Mouse (Mus musculus) hindbrain, embryonic 16.5 days (tissue): ENCODE measurements at regions not wholly inside any gene's neighbourhood (a gene's known extent, or its start where the extent isn't known, plus 50 kb on each side); places are given as distances from the start of the nearest gene placed in this dataset.
"Not testable (repeated sequence)": the region's sequence is repeated elsewhere in the genome, so short reads cannot be mapped to it uniquely, and the experiment has no call there.

Source experiments
- ATAC-seq: fragments of 200-750 bp; cut with Nextera tagmentation; 2 replicates; pipeline ENCODE4 v1.8.0; 2017; ENCODE audit warnings: moderate TSS enrichment, moderate library complexity
- H3K27ac ChIP-seq: fragments of 300-500 bp; sonication (generic); 2 replicates; pipeline ENCODE4 v1.5.1; 2014; ENCODE audit warnings: low read depth, mild to moderate bottlenecking, control low read depth, low read length, moderate library complexity
- H3K27me3 ChIP-seq: fragments of 300-500 bp; sonication (generic); replicated peaks from 2 replicates; pipeline ENCODE4 v1.6.1; 2014; ENCODE audit warnings: low read length; ENCODE audit not compliant: control insufficient read depth, insufficient read depth
- H3K36me3 ChIP-seq: fragments of 300-500 bp; sonication (generic); 2 replicates; pipeline ENCODE4 v1.6.1; 2014; ENCODE audit warnings: mild to moderate bottlenecking, low read length, moderate library complexity, mixed read lengths; ENCODE audit not compliant: control insufficient read depth, insufficient read depth
- H3K4me1 ChIP-seq: fragments of 300-500 bp; sonication (generic); 2 replicates; pipeline ENCODE4 v1.6.1; 2014; ENCODE audit warnings: low read depth, low read length; ENCODE audit not compliant: control insufficient read depth, insufficient read depth
- H3K4me2 ChIP-seq: fragments of 300-500 bp; sonication (generic); 2 replicates; pipeline ENCODE4 v1.6.1; 2014; ENCODE audit warnings: mild to moderate bottlenecking, low read length, control low read depth, moderate library complexity
- H3K4me3 ChIP-seq: fragments of 300-500 bp; sonication (generic); 2 replicates; pipeline ENCODE4 v1.5.1; 2014; ENCODE audit warnings: mild to moderate bottlenecking, low read length, control low read depth, moderate library complexity
- H3K9ac ChIP-seq: fragments of 300-500 bp; sonication (generic); 2 replicates; pipeline ENCODE4 v1.6.1; 2014; ENCODE audit warnings: low read depth, mild to moderate bottlenecking, control low read depth, low read length, moderate library complexity
- H3K9me3 ChIP-seq: fragments of 300-500 bp; sonication (generic); 2 replicates; pipeline ENCODE4 v1.6.1; 2014; ENCODE audit warnings: mild to moderate bottlenecking, low read length, moderate library complexity; ENCODE audit not compliant: control insufficient read depth
- WGBS: fragments of 180-500 bp; shearing (Covaris S2); extraction: QIAGEN DNeasy Blood & Tissue Kit; methylation state at CpG from one replicate; pipeline ENCODE4 v1.1.7; 2014; 5-methylcytosine and 5-hydroxymethylcytosine counted together

DNA sequence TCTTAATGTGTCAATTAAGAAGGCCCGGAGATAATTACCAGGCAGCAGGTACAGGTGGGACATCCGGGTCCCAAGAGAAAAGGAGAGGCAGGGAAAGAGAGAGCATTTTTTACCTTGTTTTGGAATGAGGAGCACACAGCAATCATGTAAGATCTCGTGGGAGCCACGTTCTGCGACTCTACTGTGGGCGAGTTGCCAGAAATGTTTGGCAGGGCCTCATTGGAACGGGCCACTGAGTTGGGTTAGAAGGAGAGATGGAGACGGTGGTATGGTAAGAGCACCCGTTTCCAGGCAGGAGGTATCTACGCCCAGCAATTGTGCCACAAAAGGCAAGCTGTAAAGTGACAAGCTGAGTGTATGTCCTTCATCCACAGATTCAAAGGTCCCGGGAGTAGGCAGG is 579.6 kb downstream of the Brinp3 start:
- no peaks in the 10 kb centered on the region for H3K36me3 ChIP-seq
- H3K4me2 ChIP-seq = no peak overlapping the region
- no peak overlapping the region for H3K9ac ChIP-seq
- H3K27me3 ChIP-seq = no peaks in the 10 kb centered on the region
- 82% methylated on average over 11 of the region's 11 CpGs for WGBS
- no peak overlapping the region for H3K4me3 ChIP-seq
- no peaks in the 10 kb centered on the region for H3K4me1 ChIP-seq
- no peak overlapping the region for H3K27ac ChIP-seq
- no peak for ATAC-seq
- H3K9me3 ChIP-seq = 0 out of 2 replicates have a peak, but pooled peaks cover 2% of the 10 kb centered on the region

DNA sequence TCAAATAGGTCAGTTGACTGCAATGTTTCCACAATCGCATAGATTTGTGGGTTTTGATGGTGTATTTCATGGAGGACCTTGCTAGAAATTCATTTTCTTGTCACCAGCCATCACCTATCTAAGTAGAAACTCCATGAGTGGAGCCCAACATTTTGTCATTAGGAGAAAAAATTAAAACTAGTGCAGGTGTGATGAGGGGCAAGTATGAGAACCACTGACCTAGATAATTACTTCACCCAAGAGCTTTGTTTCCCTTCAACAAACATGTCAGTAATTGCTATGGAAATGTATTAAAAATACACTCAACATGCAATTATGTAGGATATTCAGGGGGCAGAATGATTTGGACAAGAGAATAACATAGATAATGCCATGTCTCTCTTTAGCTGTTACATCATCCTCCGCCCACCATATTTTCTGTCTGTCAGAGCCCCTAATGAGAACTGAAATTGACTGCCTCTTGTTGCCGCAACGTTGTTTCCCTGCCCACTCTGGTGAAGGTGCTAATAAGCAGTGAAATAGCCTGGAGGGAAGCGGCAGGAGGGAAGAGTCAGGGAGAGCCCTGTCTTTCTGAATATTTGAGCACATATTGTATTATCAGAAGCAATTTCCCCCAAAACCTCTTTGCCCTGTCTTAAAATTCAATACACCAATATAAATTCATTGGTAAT is 589.7 kb downstream of the Brinp3 start:
- ATAC-seq = no peak
- H3K9me3 ChIP-seq = no peaks in the 10 kb centered on the region
- no peaks in the 10 kb centered on the region for H3K27me3 ChIP-seq
- H3K36me3 ChIP-seq = no peaks in the 10 kb centered on the region
- H3K4me3 ChIP-seq = no peak overlapping the region
- 61% methylated on average over 5 of the region's 5 CpGs for WGBS
- H3K27ac ChIP-seq = no peak overlapping the region
- H3K4me1 ChIP-seq = no peaks in the 10 kb centered on the region
- no peak overlapping the region for H3K9ac ChIP-seq
- H3K4me2 ChIP-seq = no peak overlapping the region

DNA sequence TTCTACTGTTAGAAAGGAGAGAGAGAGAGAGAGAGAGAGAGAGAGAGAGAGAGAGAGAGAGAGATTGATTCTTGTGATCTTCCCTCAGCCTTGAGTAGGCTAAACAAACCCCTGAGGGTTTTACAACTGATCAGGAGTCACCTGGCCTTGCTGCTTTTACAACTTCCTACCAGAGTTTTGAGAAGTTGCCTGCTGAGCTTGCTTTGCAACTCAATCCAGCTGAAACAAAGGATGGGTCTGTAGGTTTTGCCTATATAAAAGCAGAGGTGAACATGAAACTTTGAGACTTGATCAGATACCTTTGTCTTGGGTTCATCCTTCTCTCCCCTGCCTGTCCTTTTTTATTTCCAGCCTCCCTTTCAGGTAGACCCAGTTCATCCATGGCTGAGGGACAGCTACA is 631.0 kb downstream of the Brinp3 start:
- no peak overlapping the region for H3K4me3 ChIP-seq
- no peak overlapping the region for H3K27ac ChIP-seq
- no peaks in the 10 kb centered on the region for H3K36me3 ChIP-seq
- ATAC-seq = no peak
- H3K9ac ChIP-seq = no peak overlapping the region
- H3K4me2 ChIP-seq = no peak overlapping the region
- no peaks in the 10 kb centered on the region for H3K27me3 ChIP-seq
- no peaks in the 10 kb centered on the region for H3K9me3 ChIP-seq
- no peaks in the 10 kb centered on the region for H3K4me1 ChIP-seq

DNA sequence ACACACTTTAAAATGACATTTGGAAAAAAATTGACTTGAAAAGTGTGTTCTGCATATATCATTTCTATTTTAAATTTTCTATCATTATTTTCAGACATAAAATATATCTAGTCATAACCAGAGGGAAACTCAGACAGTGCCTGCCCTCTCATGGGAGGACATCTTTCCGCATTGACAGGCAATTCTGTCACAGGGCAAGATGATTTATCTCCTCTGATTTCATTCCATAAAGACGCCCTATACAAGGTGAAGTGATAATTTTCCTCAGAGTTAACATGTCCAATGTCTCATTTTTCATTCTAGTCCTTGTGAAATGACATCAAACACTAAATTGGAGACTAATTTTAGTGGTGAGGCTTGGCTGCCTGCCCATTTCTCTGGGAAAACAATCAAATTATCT is 643.6 kb downstream of the Brinp3 start:
- 43% methylated on average over 2 of the region's 2 CpGs for WGBS
- H3K27me3 ChIP-seq = no peaks in the 10 kb centered on the region
- H3K4me1 ChIP-seq = no peaks in the 10 kb centered on the region
- H3K4me3 ChIP-seq = no peak overlapping the region
- H3K9ac ChIP-seq = no peak overlapping the region
- no peaks in the 10 kb centered on the region for H3K9me3 ChIP-seq
- no peak overlapping the region for H3K27ac ChIP-seq
- no peak overlapping the region for H3K4me2 ChIP-seq
- H3K36me3 ChIP-seq = no peaks in the 10 kb centered on the region
- ATAC-seq = peak; percentile 48; the same call in 1 of the 2 replicates

DNA sequence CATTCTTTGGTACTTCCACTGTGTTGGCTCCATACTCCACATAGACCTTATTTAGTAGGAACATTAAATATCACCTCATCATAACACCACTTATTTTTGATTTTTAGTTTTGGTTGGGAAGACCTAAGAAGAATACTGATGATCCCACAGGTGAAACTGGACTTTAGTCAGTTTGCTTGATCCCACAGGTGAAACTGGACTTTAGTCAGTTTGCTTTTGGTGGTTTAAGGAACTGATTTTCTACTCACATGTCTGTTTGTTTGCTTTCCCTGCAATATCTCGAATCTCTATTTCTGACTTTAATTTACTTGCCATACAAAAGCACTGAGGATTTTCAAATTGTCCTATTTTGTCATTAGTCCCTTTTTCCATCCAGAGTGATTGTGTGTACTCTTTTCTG is 680.8 kb downstream of the Brinp3 start:
- H3K9me3 ChIP-seq = 0 out of 2 replicates have a peak, but pooled peaks cover under 1% of the 10 kb centered on the region
- no peak for ATAC-seq
- H3K4me1 ChIP-seq = no peaks in the 10 kb centered on the region
- H3K4me2 ChIP-seq = no peak overlapping the region
- H3K36me3 ChIP-seq = no peaks in the 10 kb centered on the region
- H3K4me3 ChIP-seq = no peak overlapping the region
- no peak overlapping the region for H3K9ac ChIP-seq
- H3K27ac ChIP-seq = no peak overlapping the region
- 81% methylated on average over 1 of the region's 1 CpGs for WGBS
- no peaks in the 10 kb centered on the region for H3K27me3 ChIP-seq

DNA sequence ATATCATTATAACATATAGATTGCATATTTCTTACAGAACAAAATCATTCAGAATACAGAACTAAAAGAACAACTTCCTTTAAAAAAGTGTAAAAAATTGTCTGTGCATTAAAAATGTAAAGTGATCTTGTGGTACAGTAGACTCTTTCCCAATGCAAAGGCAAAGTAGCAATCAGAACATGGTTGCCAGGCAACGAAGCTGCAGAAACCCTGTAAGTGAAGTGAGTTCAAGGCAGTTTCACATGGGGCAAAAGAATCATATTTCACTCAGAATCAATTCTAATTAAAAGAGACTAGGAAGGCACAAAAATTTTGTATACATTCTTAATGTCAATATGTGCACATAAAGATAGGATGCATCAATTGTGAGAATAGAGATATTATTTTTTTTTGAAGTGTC is 692.2 kb downstream of the Brinp3 start:
- 0 out of 2 replicates have a peak, but pooled peaks have one; percentile 65 for ATAC-seq
- 66% methylated on average over 1 of the region's 1 CpGs for WGBS
- Histone ChIP-seq H3K9me3 (no peaks in the 10 kb centered on the region), H3K4me2 (no peak overlapping the region), H3K9ac (no peak overlapping the region), H3K4me1 (no peaks in the 10 kb centered on the region), H3K36me3 (no peaks in the 10 kb centered on the region), H3K4me3 (no peak overlapping the region), H3K27me3 (no peaks in the 10 kb centered on the region), H3K27ac (no peak overlapping the region)

DNA sequence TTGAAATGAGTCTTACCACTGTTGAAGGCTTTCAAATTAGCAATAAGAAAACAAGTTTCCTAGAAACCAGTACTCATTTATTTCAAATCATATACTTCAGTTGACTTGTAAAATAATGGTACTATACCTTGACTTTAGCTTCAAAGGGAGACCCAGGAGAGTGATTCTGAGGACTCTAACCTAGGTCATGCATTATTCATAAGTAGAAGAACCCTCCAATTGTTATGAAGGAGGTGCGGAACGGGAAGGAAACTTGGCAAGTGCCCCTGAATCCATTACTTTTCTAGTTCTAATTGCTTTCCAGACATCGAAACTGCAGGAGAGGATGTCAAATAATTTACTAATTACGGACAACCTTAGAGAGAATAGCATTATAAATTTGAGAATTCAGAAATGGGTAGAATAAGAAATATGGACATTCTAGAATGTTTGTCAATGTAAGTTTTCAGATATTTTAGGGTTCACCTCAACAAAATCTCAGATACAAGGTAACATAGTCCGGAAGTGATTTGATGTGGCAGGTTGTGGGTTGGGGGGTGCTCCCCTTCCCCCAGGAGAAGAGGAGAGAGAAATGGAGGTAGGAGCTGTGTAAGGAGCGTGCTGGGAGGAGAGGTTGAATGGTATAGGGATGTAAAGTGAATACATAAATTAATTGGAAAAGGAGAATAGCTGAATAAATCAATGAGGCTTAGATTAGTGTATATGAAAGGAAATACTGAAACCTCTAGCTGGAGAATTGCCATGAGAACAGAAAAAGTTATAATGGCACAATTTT is 692.9 kb downstream of the Brinp3 start:
- Histone ChIP-seq H3K27me3 (no peaks in the 10 kb centered on the region), H3K9me3 (no peaks in the 10 kb centered on the region), H3K4me2 (no peak overlapping the region), H3K36me3 (no peaks in the 10 kb centered on the region), H3K27ac (no peak overlapping the region), H3K9ac (no peak overlapping the region), H3K4me1 (no peaks in the 10 kb centered on the region), H3K4me3 (no peak overlapping the region)
- WGBS = 45% methylated on average over 6 of the region's 6 CpGs
- no peak for ATAC-seq

DNA sequence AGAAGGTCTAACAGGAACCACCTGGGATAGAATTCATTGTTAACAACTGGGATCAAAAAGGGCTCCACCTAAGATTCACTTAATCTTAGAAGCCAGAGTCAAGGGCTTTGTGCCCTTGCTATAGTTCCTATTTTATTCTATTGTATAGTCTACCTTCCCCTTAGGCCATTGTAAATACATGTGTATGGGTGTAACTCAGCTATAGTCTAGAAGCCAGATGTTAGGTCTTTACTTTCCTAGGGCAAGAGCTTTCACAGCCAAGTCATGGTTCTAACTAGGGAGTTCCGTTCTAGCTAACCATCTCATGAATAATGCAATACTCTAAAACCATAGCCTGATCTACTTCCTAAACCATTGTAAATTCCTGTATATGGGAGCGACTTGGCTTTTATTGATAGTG is 705.4 kb downstream of the Brinp3 start:
- ATAC-seq = not testable (repeated sequence)

DNA sequence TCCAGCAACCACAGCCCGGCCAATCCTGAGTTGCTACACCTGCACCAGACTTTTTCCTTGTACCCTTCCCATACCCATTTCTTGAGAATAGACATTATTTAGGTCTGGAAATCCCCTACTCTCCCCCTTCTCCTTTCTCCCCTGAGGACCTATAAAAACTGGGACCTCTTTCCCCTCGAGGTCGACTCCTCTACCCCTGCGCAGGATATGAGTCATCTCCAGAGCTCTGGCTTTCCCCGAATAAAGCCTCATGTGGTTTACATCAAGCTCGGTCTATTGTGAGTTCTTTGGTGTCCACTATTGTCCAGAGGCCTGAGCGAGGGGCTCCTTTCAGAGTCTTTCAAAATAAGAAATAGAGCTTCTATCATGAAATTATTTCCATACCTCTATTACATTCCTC is 720.3 kb downstream of the Brinp3 start:
- H3K4me1 ChIP-seq, H3K4me2 ChIP-seq, ATAC-seq, H3K36me3 ChIP-seq, H3K9ac ChIP-seq, H3K27me3 ChIP-seq, H3K27ac ChIP-seq, H3K4me3 ChIP-seq, H3K9me3 ChIP-seq: not testable (repeated sequence)
- whole genome bisulfite sequencing = 82% methylated on average over 7 of the region's 7 CpGs

More for the DNA sequence above, 705.4 kb downstream of the Brinp3 start:
- not testable (repeated sequence) for H3K27me3 ChIP-seq, H3K4me1 ChIP-seq, H3K27ac ChIP-seq, H3K4me2 ChIP-seq, H3K4me3 ChIP-seq, H3K36me3 ChIP-seq, H3K9ac ChIP-seq, H3K9me3 ChIP-seq
- 97% methylated on average over 2 of the region's 2 CpGs for whole genome bisulfite sequencing
